Mouse (Mus musculus) limb, embryonic 15.5 days (tissue): ENCODE measurements around the gene Tma7. TPM values are rescaled to one million over a fixed set of nuclear protein-coding genes. Genes with fewer than 3 reads are reported as not detected.
A peak's percentile ranks its signal among the peaks of the same experiment; 100 is the strongest.

Source experiments
- ATAC-seq: fragments of 200-750 bp; cut with Nextera tagmentation; 2 replicates; pipeline ENCODE4 v1.8.0; 2017; ENCODE audit warnings: low read depth, moderate TSS enrichment; ENCODE audit not compliant: insufficient number of reproducible peaks, low FRiP score, low TSS enrichment
- H3K27ac ChIP-seq: fragments of 300-500 bp; sonication (generic); 2 replicates; pipeline ENCODE4 v1.5.1; 2015; ENCODE audit warnings: moderate library complexity, mild to moderate bottlenecking, inconsistent platforms
- H3K27me3 ChIP-seq: fragments of 300-500 bp; sonication (generic); 2 replicates; pipeline ENCODE4 v1.6.1; 2015; ENCODE audit warnings: inconsistent platforms
- H3K36me3 ChIP-seq: fragments of 300-500 bp; sonication (generic); 2 replicates; pipeline ENCODE4 v1.6.1; 2015; ENCODE audit warnings: inconsistent platforms
- H3K4me1 ChIP-seq: fragments of 300-500 bp; sonication (generic); 2 replicates; pipeline ENCODE4 v1.6.1; 2015; ENCODE audit warnings: inconsistent platforms
- H3K4me2 ChIP-seq: fragments of 300-500 bp; sonication (generic); 2 replicates; pipeline ENCODE4 v1.6.1; 2015; ENCODE audit warnings: mild to moderate bottlenecking, inconsistent platforms
- H3K4me3 ChIP-seq: fragments of 300-500 bp; sonication (generic); 2 replicates; pipeline ENCODE4 v1.5.1; 2015; ENCODE audit warnings: mild to moderate bottlenecking, inconsistent platforms
- H3K9ac ChIP-seq: fragments of 300-500 bp; sonication (generic); 2 replicates; pipeline ENCODE4 v1.6.1; 2015; ENCODE audit warnings: inconsistent platforms
- H3K9me3 ChIP-seq: fragments of 300-500 bp; sonication (generic); 2 replicates; pipeline ENCODE4 v1.6.1; 2016; ENCODE audit warnings: inconsistent platforms
- WGBS: fragments of 180-500 bp; shearing (Covaris S2); methylation state at CpG from one replicate; pipeline ENCODE4 v1.1.7; 2015; 5-methylcytosine and 5-hydroxymethylcytosine counted together
- polyA plus RNA-seq: library from polyadenylated mRNA; unstranded; fragments of >200 nt; fragmentation: Nextera tagmentation; extraction: Ambion mirVana; gene quantifications from 2 replicates; pipeline ENCODE4 v1.2.1, GENCODE M21; 2015

Gene Tma7
- polyA plus RNA-seq, 1 experiment from 2014 or later = 558 TPM

DNA sequence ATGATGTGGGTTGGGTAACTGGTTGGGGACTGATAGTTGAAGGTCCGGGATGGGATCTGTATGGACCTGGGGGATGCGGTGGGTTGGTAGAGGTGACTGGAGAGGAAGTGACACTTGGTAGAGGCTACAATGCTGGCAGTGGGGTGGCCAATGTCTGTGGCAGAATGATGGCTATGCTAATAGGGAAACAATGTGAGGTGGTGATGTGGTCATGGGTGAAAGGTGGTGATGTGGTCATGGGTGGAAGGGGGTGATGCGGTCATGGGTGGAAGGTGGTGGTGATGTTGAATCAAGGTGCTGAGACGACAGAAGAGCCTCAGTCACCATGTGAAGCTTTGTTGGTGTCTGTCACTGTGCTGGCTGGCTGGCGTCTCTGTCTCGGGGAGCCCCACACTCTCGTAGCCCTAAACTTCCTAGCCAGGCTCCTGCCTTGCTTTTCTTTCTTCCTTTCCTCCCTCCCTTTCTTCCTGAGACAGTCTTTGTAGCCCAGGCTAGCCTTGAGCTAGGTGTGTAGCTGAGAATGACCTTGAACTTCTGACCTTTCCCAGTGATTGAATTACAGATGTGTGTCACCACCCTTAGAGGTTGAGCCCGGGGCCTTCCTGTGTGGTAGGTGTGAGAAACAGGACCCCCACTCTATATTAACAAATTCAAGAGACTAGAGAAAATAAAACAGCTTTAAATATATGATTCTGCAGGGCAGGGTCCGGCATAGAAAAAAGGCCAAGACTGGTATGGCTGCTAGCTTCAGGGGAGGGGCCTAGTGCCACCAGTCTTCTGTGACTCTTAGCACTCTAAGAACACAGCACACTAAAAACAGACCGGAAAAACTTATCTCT, 30.5 kb downstream of the Tma7 start:
- no peak for ATAC-seq
- WGBS = 88% methylated on average over 10 of the region's 10 CpGs
- no peak overlapping the region for H3K4me3 ChIP-seq
- peaks cover 45% of the 10 kb centered on the region for H3K36me3 ChIP-seq
- no peak overlapping the region for H3K4me2 ChIP-seq
- peaks cover 14% of the 10 kb centered on the region; the same call in 1 of the 2 replicates for H3K4me1 ChIP-seq
- H3K27ac ChIP-seq = no peak overlapping the region
- H3K9ac ChIP-seq = no peak overlapping the region
- no peaks in the 10 kb centered on the region for H3K27me3 ChIP-seq
- H3K9me3 ChIP-seq = no peaks in the 10 kb centered on the region

DNA sequence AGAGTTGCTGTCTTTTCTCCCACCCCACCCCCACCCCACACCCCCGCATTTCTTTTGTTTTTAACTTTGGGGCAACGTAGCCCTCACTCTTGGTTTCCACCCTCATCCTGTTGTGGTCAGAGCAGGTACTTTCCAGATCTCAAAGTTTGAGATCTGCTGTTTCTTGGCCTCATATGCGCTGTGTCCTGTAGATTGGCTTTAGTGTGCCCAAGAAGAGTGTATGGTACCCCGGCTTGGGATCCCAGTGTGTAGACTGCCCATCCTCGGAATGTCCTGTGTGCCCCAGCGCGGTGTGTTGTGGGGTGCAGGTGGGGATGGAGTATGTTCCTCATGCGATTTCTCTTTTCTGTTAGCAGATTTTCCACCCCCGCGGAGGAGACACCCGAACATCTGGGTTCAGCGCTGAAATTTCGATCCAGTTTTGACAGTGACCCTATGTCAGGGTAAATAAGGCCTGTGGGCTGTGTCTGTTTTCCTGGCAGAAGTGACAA, 31.3 kb downstream of the Tma7 start:
- no peaks in the 10 kb centered on the region for H3K27me3 ChIP-seq
- H3K36me3 ChIP-seq = peaks cover 41% of the 10 kb centered on the region
- H3K9me3 ChIP-seq = no peaks in the 10 kb centered on the region
- H3K27ac ChIP-seq = no peak overlapping the region
- ATAC-seq = no peak
- peaks cover 14% of the 10 kb centered on the region; the same call in 1 of the 2 replicates for H3K4me1 ChIP-seq
- 92% methylated on average over 13 of the region's 13 CpGs for WGBS
- H3K9ac ChIP-seq = no peak overlapping the region
- no peak overlapping the region for H3K4me2 ChIP-seq
- no peak overlapping the region for H3K4me3 ChIP-seq

DNA sequence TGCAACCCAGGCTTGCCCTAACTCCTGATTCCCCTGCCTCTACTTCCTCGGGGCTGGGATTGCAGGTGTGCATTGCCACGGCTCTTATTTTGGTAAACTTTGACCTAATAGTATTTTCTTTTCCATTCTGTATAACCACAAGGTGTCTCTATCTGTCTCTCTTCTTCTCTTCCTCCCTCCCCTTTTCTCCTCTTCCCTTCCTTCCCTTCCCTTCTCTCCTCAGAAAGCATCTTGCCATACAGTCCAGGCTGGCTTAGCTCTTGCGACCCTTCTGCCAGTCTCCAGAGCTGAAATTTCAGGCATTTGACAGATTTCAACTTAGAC, 31.8 kb downstream of the Tma7 start:
- Histone ChIP-seq H3K9me3 (no peaks in the 10 kb centered on the region), H3K4me3 (no peak overlapping the region), H3K9ac (no peak overlapping the region), H3K36me3 (peaks cover 38% of the 10 kb centered on the region), H3K27me3 (no peaks in the 10 kb centered on the region), H3K27ac (no peak overlapping the region), H3K4me1 (peaks cover 14% of the 10 kb centered on the region; the same call in 1 of the 2 replicates), H3K4me2 (no peak overlapping the region)
- WGBS = 84% methylated on average over 3 of the region's 3 CpGs
- ATAC-seq = no peak

DNA sequence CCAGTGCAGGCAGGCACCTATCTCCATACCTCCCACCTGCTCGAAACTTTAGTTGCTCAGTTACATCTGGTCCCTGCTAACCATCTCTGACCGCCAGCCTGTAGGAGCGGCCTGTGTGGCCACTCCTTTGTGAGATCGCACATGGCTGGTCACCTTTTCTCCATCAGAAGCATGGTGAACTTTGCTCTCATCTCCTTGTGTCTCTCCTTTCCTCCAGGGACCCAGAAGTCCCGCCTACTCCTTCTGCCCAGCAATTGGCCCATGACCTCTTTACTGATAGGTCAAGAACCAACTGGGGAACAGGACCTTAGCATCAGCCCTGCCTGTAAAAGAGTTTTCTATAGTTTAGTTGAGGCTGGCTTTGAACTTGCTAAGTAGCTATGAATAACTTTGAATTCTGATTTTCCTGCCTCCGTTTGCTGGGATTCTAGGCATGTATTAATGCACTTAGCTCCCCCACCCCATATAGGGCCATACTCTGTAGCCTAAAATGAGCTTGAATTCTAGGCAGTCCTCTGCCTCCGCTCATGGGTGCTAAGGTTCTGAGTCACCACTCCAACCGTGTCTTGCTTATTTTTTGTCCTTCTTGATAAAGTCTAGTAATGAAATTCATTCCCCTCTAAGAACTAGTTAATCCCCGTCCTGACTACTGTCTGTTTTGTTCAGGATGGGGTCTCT, 32.3 kb downstream of the Tma7 start:
- Histone ChIP-seq H3K36me3 (peaks cover 39% of the 10 kb centered on the region), H3K9me3 (no peaks in the 10 kb centered on the region), H3K4me1 (peaks cover 10% of the 10 kb centered on the region; the same call in 1 of the 2 replicates), H3K27ac (no peak overlapping the region), H3K4me2 (no peak overlapping the region), H3K9ac (no peak overlapping the region), H3K4me3 (no peak overlapping the region), H3K27me3 (no peaks in the 10 kb centered on the region)
- 85% methylated on average over 9 of the region's 9 CpGs for WGBS
- ATAC-seq = no peak

DNA sequence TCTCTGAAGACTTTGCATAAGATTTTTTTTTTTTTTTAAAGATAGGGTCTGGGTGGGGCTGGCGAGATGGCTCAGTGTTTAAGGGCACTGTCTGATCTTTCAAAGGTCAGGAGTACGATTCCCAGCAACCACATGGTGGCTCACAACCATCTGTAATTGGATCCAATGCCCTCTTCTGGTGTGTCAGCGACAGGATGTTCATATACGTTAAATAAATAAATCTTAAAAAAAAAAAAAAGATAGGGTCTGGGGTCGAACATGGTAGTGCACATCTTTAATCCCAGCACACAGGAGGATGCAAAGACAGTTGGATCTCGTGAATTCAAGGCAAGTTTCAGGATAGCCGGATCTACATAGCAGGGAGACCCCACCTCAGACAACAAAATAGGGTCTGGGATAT, 33.1 kb downstream of the Tma7 start:
- peaks cover 1% of the 10 kb centered on the region; the same call in 1 of the 2 replicates for H3K4me1 ChIP-seq
- H3K36me3 ChIP-seq = peaks cover 44% of the 10 kb centered on the region
- H3K9me3 ChIP-seq = no peaks in the 10 kb centered on the region
- no peak overlapping the region for H3K4me2 ChIP-seq
- 81% methylated on average over 7 of the region's 7 CpGs for WGBS
- no peak overlapping the region for H3K4me3 ChIP-seq
- no peak overlapping the region for H3K9ac ChIP-seq
- no peaks in the 10 kb centered on the region for H3K27me3 ChIP-seq
- ATAC-seq = no peak
- H3K27ac ChIP-seq = no peak overlapping the region

DNA sequence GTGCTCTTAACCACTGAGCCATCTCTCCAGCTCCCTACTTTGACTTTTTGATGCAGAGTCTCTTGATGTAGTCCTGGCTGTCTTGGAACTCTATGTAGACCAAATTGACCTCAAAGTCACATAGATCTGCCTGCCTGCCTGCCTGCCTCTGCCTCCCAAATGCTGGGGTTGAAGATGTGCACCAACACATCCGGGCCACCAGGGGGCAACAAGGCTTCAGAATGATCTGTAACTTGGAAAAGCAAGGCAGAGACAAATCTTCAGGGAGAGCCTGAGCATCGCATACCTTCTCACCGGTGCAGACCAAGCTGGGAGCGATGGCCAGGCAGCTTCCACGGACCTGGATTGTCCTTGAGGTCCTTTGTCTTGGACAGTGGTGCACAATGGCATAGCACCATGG, 36.1 kb downstream of the Tma7 start:
- Histone ChIP-seq H3K9me3 (no peaks in the 10 kb centered on the region), H3K27ac (no peak overlapping the region), H3K4me3 (no peak overlapping the region), H3K4me1 (no peaks in the 10 kb centered on the region), H3K9ac (no peak overlapping the region), H3K27me3 (no peaks in the 10 kb centered on the region), H3K36me3 (peaks cover 29% of the 10 kb centered on the region), H3K4me2 (no peak overlapping the region)
- WGBS = 39% methylated on average over 5 of the region's 5 CpGs
- no peak for ATAC-seq

DNA sequence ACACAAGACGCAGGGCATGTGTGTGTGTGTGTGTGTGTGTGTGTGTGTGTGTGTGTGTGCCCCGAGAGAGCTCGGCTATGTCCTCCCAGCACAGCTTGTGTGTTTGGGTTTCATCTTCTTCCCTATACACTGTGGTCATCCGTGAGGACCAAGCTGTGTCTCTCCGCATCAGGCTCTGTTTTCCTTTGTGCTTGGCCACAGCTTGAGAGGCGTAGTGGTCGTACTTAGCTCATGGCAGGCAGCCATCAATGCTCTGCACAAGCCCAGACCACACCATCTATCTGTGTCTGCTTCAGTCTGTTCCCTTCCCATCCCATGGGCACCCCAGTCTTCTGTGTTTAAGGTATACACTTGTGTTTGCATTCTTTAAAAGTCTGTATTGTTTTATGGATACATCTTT, 41.0 kb downstream of the Tma7 start:
- Histone ChIP-seq H3K27me3 (no peaks in the 10 kb centered on the region), H3K4me1 (peaks cover 31% of the 10 kb centered on the region), H3K9ac (no peak overlapping the region), H3K4me2 (no peak overlapping the region), H3K9me3 (no peaks in the 10 kb centered on the region), H3K27ac (no peak overlapping the region), H3K4me3 (no peak overlapping the region), H3K36me3 (peaks cover 9% of the 10 kb centered on the region)
- ATAC-seq = peak; percentile 3; the same call in 1 of the 2 replicates
- WGBS = 77% methylated on average over 7 of the region's 7 CpGs

DNA sequence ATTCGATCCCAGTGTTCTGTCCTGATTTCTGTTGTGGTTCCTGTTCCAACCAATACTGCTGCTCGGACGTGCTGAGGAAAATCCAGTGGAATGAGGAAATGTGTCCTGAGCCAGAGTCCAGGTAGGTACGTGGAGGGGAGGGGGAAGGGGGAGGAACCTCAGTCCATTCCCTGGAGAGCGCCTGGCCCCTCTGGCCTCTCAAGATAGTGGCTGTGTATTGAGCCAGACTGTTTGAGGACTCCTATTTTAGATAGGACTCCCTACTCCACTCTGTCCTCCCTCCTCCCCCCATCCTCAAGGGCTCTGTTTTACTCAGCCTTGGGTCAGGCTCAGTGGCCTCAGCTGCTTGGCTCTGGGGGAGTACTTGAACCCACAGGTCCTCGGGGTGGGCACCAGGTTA, 41.5 kb downstream of the Tma7 start:
- H3K36me3 ChIP-seq = peaks cover 8% of the 10 kb centered on the region
- H3K4me2 ChIP-seq = no peak overlapping the region
- WGBS = 68% methylated on average over 6 of the region's 6 CpGs
- ATAC-seq = no peak; the same call in 1 of the 2 replicates
- H3K4me1 ChIP-seq = peaks cover 31% of the 10 kb centered on the region
- H3K9ac ChIP-seq = no peak overlapping the region
- H3K9me3 ChIP-seq = no peaks in the 10 kb centered on the region
- H3K27me3 ChIP-seq = no peaks in the 10 kb centered on the region
- no peak overlapping the region for H3K4me3 ChIP-seq
- no peak overlapping the region for H3K27ac ChIP-seq

DNA sequence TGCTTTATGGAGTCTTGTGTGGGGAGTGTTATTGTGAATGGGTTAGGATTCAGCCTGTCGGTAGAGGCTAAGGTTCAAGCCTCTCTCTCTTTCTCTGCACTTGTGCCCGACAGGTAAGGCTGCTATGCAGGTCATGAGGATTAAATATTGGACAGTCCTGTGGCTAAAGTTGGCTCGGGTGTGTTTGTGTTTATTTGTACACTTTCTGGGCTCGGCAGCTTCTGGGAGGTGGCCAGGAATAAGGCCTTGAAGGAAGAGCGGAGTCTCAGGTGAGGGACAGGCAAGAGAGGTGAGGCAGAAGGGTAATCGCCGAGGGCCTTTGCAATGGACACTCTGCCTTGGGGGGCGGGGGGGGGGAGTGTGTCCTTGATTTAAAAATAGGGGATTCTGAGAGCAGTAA, 42.2 kb downstream of the Tma7 start:
- peaks cover 31% of the 10 kb centered on the region for H3K4me1 ChIP-seq
- H3K4me2 ChIP-seq = no peak overlapping the region
- H3K4me3 ChIP-seq = no peak overlapping the region; the same call in 1 of the 2 replicates
- no peak overlapping the region for H3K27ac ChIP-seq
- H3K27me3 ChIP-seq = no peaks in the 10 kb centered on the region
- no peaks in the 10 kb centered on the region for H3K9me3 ChIP-seq
- no peak overlapping the region for H3K9ac ChIP-seq
- peaks cover 8% of the 10 kb centered on the region for H3K36me3 ChIP-seq
- WGBS = 83% methylated on average over 8 of the region's 8 CpGs
- no peak for ATAC-seq

DNA sequence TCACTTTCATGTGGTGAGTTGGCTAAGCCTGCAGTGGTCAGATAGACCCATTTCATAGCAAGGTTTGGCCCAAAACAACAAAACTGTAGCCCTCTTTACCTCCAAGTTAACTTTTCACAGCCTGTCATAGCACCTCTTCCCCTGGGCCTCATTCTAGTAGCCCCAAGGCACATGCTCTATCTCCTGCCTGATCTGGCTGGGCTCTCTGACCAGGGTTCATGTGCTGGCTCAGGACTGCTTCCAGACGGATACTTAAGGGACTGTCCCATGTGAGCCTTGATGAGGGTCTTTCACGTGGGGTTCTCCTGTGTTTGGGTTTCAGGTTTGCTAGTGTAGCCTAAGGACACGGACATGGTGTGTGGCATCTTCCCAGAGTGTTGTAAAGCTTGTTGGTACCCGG, 42.7 kb downstream of the Tma7 start:
- H3K4me2 ChIP-seq = peak overlapping the region; percentile 71
- H3K9me3 ChIP-seq = no peaks in the 10 kb centered on the region
- WGBS = 70% methylated on average over 4 of the region's 4 CpGs
- H3K27ac ChIP-seq = no peak overlapping the region
- H3K36me3 ChIP-seq = peaks cover 5% of the 10 kb centered on the region
- H3K4me3 ChIP-seq = peak overlapping the region; percentile 69; the same call in 1 of the 2 replicates
- no peak overlapping the region for H3K9ac ChIP-seq
- no peaks in the 10 kb centered on the region for H3K27me3 ChIP-seq
- ATAC-seq = no peak
- peaks cover 31% of the 10 kb centered on the region for H3K4me1 ChIP-seq

DNA sequence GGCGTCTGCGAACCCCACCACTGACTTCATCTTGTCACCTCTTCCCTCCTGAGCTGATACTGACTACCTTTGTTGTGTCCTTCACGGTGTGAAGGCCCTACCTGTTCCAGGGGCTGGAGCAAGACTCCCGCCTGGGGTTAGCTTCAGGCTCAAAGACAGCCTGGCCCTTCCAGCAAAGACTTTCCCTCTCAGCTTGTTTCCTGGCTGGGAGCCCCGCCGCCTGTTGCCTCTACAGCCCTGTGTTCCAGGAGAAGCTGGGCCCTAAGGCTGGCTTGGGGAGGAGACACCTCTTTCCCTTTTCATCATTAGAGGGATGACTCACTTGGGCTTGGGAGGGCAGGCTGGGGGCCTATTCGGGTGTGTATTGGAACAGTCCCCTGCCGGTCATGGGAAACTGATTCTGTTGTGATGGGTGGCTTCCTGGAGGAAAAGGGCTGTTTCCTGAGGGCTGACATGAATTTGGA, 43.5 kb downstream of the Tma7 start:
- Histone ChIP-seq H3K27me3 (no peaks in the 10 kb centered on the region), H3K9me3 (no peaks in the 10 kb centered on the region), H3K4me1 (peaks cover 31% of the 10 kb centered on the region), H3K27ac (peak overlapping the region; percentile 83), H3K4me2 (peak overlapping the region; percentile 71), H3K4me3 (peak overlapping the region; percentile 69), H3K36me3 (no peaks in the 10 kb centered on the region), H3K9ac (peak overlapping the region; percentile 84)
- 12% methylated on average over 8 of the region's 8 CpGs for WGBS
- peak; percentile 41; the same call in 1 of the 2 replicates for ATAC-seq
